Mouse (Mus musculus) bone marrow, adult 2 months (tissue): ENCODE data around the gene Pde10a. TPM values are rescaled to one million over a fixed set of nuclear protein-coding genes. Genes with fewer than 3 reads are reported as not detected.

ENCODE experiments used
- H3K27ac ChIP-seq: fragments of 200-500 bp; 2 replicates; pipeline ENCODE4 v1.5.1; 2012; ENCODE audit warnings: low read depth, mild to moderate bottlenecking, control low read depth, inconsistent platforms, low read length; ENCODE audit not compliant: control insufficient read depth, poor library complexity, insufficient read depth
- H3K4me1 ChIP-seq: fragments of 200-500 bp; 2 replicates; pipeline ENCODE4 v1.6.1; 2011; ENCODE audit warnings: low read length; ENCODE audit not compliant: control insufficient read depth, insufficient read depth
- H3K4me3 ChIP-seq: fragments of 200-500 bp; replicated peaks from 2 replicates; pipeline ENCODE3; 2011; ENCODE audit warnings: mild to moderate bottlenecking, low read depth, low read length, control low read depth; ENCODE audit not compliant: control insufficient read depth
- CTCF ChIP-seq: fragments of 200-500 bp; IDR thresholded peaks from 2 replicates; pipeline ENCODE4 v1.5.1; 2011; ENCODE audit warnings: low read length, control low read depth; ENCODE audit not compliant: control insufficient read depth, insufficient read depth
- POLR2A ChIP-seq: fragments of 200-500 bp; IDR thresholded peaks from 2 replicates; pipeline ENCODE4 v1.6.1; 2011; ENCODE audit warnings: low read depth, mild to moderate bottlenecking, control low read depth, low read length, borderline replicate concordance; ENCODE audit not compliant: control insufficient read depth
- WGBS: fragments of 180-500 bp; shearing (Covaris S2); methylation state at CpG from one replicate; pipeline ENCODE4 v1.1.7; 2018; 5-methylcytosine and 5-hydroxymethylcytosine counted together
- polyA plus RNA-seq: library from polyadenylated mRNA; stranded (reverse); fragments of >200 nt; gene quantifications from 2 replicates; pipeline ENCODE4 v1.2.4, GENCODE M21; 2011; ENCODE audit warnings: low replicate concordance; ENCODE audit not compliant: missing spikeins, insufficient read depth, insufficient read length

Pde10a gene
- polyA plus RNA-seq, 1 experiment, result 5.5 TPM

DNA sequence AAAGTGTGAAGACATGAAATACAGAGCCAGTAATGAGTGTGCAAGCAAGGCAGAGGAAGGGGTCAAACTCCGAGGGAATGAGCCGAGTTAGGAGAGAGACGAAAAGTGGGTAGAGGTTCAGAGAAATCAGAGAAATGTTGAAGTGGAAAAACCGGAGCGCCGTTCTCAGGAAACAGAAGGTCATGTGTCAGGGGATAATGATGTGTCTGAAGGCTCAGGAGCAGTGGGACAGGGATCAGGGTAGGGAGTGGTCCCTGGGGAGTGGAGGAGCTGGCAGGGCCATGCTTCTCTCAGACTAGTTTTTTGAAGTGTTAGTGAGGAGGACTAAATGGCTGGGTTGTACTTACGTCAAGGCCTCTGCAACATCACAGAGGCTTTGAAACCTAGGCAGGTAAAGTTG, 345.7 kb downstream of the Pde10a start:
- Histone ChIP-seq H3K4me3 (no peak overlapping the region), H3K4me1 (peaks cover 5% of the 10 kb centered on the region; the same call in 1 of the 2 replicates), H3K27ac (no peak overlapping the region)
- WGBS, result 83% methylated on average over 7 of the region's 7 CpGs
- TF ChIP-seq CTCF (no peak), POLR2A (no peak)

DNA sequence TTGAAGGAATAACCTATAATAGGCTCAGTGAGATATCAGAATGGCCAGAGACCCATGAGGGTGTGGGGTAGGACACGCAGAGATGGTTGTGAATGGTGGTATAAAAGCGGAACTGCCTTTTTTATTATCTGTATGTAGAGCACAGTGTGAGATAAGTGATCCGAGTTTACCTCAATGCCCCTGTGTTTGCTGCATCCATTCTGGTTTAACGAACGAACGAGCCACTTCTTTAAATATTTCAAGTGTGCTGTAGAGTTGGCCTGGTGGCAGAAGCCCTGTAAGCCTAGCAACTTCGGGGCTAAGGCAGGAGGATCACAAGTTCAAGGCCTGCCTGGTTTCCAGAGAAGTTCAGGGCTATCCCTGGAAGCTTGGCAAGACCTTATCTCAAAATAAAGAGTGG, 346.2 kb downstream of the Pde10a start:
- no peak overlapping the region for H3K27ac ChIP-seq
- TF ChIP-seq POLR2A (no peak), CTCF (no peak)
- peaks cover 5% of the 10 kb centered on the region; the same call in 1 of the 2 replicates for H3K4me1 ChIP-seq
- no peak overlapping the region for H3K4me3 ChIP-seq
- 65% methylated on average over 7 of the region's 7 CpGs for WGBS

DNA sequence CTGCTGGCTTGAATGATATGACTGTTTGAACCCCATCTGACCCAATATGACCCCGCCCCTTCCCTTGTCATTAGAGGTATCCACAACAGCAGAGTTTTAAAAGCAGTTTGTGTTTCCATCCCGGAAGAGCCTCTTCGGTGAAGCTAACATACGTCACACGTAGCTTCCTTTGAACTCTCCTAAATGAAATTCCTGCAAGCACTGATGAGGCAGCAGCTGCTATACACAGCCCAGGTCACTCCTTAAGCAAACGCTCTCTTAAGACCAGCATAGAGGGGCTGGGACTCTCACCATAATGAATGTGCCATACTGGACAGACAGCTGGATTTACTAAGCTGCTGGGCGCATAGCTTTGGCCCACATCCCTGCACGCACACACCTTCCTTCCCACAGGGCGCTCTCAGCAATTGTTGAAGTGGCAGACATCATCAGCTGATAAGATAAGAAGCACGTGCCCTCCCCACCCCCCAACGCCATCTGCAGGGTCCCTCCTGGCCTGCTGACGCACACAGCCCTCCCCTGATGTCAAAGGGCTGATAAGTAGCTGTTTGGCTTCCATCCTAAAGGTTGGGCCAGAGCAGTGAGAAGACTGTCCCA, 346.9 kb downstream of the Pde10a start:
- TF ChIP-seq CTCF (no peak), POLR2A (no peak)
- Histone ChIP-seq H3K4me1 (peaks cover 5% of the 10 kb centered on the region; the same call in 1 of the 2 replicates), H3K4me3 (no peak overlapping the region), H3K27ac (no peak overlapping the region)
- WGBS, result 29% methylated on average over 12 of the region's 12 CpGs

DNA sequence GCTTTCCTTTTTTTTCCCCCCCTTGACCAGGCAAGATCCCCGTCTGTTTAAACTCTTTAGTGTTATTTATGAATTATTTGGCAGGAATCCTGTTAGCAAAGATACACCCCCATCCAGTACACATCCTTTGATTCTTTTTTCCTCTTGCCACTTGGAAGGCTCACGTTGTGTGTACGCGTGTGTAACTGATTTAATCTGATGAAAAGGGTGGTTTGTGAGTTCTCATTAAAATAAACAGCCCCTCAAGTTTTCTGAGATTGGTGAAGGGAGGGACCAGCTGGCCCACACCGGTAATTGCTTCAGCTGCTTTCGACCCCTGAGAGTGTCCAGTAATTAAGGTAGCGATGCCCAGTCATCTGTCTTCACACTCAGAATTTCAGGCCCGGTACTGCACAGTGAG, 347.4 kb downstream of the Pde10a start:
- Histone ChIP-seq H3K4me3 (no peak overlapping the region), H3K4me1 (peaks cover 4% of the 10 kb centered on the region; the same call in 1 of the 2 replicates), H3K27ac (no peak overlapping the region)
- no peak for TF ChIP-seq POLR2A
- TF ChIP-seq CTCF, result no peak
- 75% methylated on average over 8 of the region's 8 CpGs for WGBS

- no peak overlapping the region for H3K27ac ChIP-seq
- TF ChIP-seq POLR2A (no peak), CTCF (no peak)
- H3K4me3 ChIP-seq, result no peak overlapping the region
- no peaks in the 10 kb centered on the region for H3K4me1 ChIP-seq
- 70% methylated on average over 1 of the region's 1 CpGs for WGBS
Measured at GRCm38 (mm10) chr17:8878056-8878455, 352.9 kb downstream of the Pde10a start.

GRCm38 (mm10) chr17:8881711-8882110, 356.5 kb downstream of the Pde10a start:
- TF ChIP-seq POLR2A (no peak), CTCF (no peak)
- no peak overlapping the region for H3K27ac ChIP-seq
- WGBS, result 78% methylated on average over 6 of the region's 6 CpGs
- H3K4me3 ChIP-seq, result no peak overlapping the region
- H3K4me1 ChIP-seq, result no peaks in the 10 kb centered on the region

DNA sequence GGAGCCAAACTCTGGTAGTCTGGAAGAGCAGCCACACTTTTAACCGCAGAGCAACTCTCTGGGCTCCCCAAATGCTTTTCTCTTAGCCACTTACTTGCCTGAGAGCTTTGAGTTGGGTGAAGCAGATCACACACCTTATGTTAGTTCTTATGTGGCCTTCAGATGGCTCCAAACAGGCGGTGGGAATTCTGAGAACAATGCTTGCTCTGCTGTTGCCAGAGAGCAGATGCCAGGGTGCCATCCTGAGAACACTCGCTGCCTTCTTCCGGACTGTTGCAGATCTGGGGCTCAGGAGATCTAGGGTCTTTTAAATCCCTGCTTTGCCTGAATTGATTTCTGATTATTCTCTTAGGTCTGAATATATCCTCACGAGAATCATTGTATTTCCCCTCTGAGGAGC, 359.5 kb downstream of the Pde10a start:
- Histone ChIP-seq H3K4me1 (no peaks in the 10 kb centered on the region), H3K27ac (no peak overlapping the region)
- WGBS, result 84% methylated on average over 5 of the region's 5 CpGs

DNA sequence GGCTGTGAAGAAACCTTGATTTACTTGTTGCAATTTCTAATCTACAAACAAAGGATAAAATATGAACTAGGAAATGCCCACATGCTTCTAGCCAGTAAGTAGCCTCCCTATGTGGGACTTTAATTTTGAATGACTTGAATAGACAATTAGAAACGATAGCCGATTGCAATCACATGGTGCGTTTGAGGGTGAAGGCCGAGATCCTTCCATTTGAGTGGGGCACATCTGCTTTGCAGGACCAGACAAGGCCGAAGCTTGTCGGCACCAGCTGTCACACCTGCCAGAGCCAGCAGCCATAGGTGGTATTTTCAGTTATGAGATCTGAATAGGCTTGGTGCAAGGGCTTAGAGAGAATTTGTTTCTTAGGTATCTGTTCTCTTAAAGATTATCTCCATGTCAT, 360.7 kb downstream of the Pde10a start:
- H3K4me1 ChIP-seq, result no peaks in the 10 kb centered on the region
- 85% methylated on average over 6 of the region's 6 CpGs for WGBS
- TF ChIP-seq CTCF, result no peak
- no peak for TF ChIP-seq POLR2A
- H3K27ac ChIP-seq, result no peak overlapping the region
- H3K4me3 ChIP-seq, result no peak overlapping the region

More for the DNA sequence above, 359.5 kb downstream of the Pde10a start:
- no peak overlapping the region for H3K4me3 ChIP-seq
- TF ChIP-seq POLR2A, result no peak
- no peak for TF ChIP-seq CTCF

- H3K4me3 ChIP-seq, result no peak overlapping the region
- TF ChIP-seq POLR2A (no peak), CTCF (no peak)
- 85% methylated on average over 9 of the region's 9 CpGs for WGBS
- H3K27ac ChIP-seq, result no peak overlapping the region
- no peaks in the 10 kb centered on the region for H3K4me1 ChIP-seq
Measured at GRCm38 (mm10) chr17:8888105-8888504, 362.9 kb downstream of the Pde10a start.
